Mouse (Mus musculus) liver, postnatal 0 days (tissue): Measurements from ENCODE around the gene Pgm2.

Experiments
- CTCF ChIP-seq: sonication (generic); IDR thresholded peaks from 2 replicates; pipeline ENCODE4 v1.5.1; 2016; ENCODE audit warnings: antibody characterized with exemption, low read depth
- EP300 ChIP-seq: IDR thresholded peaks from 2 replicates; pipeline ENCODE4 v1.6.1; 2016; ENCODE audit warnings: antibody characterized with exemption, low read depth, mild to moderate bottlenecking

DNA sequence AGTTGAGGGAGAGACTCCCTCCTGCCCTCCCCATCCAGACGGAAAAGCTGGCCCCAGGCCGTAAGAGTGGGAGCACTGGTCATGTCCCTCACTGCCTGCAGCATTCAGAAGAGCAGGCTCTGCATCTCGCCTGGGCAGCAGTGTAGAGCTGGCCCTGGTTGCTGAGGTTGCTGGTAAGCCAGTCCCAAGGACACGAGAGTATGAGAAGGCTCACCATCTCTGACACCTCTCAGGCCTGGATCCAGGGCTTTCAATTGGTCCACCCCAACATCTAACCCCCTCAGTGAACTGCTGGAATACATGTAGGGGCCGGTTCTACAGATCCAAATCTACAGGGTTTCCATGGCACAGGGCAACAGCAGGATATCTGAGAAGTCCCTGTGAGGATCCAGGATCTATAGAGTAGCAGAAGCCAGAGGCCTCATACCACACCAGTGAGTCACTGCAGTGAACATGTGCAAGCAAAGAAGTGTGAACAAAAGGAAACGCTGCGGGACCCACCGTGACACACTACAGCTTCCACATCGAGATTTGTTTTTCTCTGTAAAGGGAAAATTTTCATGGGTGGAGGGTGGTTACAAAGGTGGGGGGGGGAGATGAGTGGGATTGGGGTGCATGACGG, 53.7 kb downstream of the Pgm2 start:
- TF ChIP-seq CTCF (no peak), EP300 (no peak)
